Comparison of ENCODE assay signal across 8 mouse cellular contexts in genomic region chr2:165914298-165914697, GRCm38 (mm10). TPM values are rescaled to one million over a fixed set of nuclear protein-coding genes. Genes with fewer than 3 reads are reported as not detected.
DNase-seq lines count a peak whose midpoint lies in the region; ATAC-seq lines count a peak whose summit lies in the region.

No protein-coding gene starts in this region.

- no peaks in the 10 kb centered on the region for H3K9me3 ChIP-seq in heart, embryonic 14.5 days (ENCODE audit: control insufficient read depth, low read length)
- no peaks in the 10 kb centered on the region for H3K9me3 ChIP-seq in liver, embryonic 12.5 days (replicated peaks)
- H3K9me3 ChIP-seq in stomach, embryonic 15.5 days: no peaks in the 10 kb centered on the region

- no peaks in the 10 kb centered on the region for H3K36me3 ChIP-seq in heart, embryonic 14.5 days (ENCODE audit: control insufficient read depth, insufficient read depth, low read length)
- no peaks in the 10 kb centered on the region for H3K36me3 ChIP-seq in liver, embryonic 12.5 days
- H3K36me3 ChIP-seq in stomach, embryonic 15.5 days: no peaks in the 10 kb centered on the region

- WGBS in heart, embryonic 14.5 days: under 1% methylated on average over 11 of the region's 11 CpGs
- WGBS in liver, embryonic 12.5 days (ENCODE audit: insufficient replicate concordance): 22% methylated on average over 11 of the region's 11 CpGs
- 20% methylated on average over 11 of the region's 11 CpGs for WGBS in stomach, embryonic 15.5 days

- H3K4me3 ChIP-seq in brown adipose tissue, adult 24 weeks (ENCODE audit: insufficient read depth, low read depth, low read length): no peak overlapping the region
- no peak overlapping the region for H3K4me3 ChIP-seq in heart, embryonic 14.5 days (ENCODE audit: control insufficient read depth in 1 of 2, insufficient read depth in 1 of 2, low read depth in 1 of 2, low read length in 2 of 2)
- no peak overlapping the region for H3K4me3 ChIP-seq in liver, embryonic 12.5 days
- H3K4me3 ChIP-seq in stomach, embryonic 15.5 days (replicated peaks): no peak overlapping the region

- peak; percentile 76 for DNase-seq in CD4-positive helper T cell, adult 2 months (ENCODE audit: low read depth, low spot score)
- peak; percentile 90 for DNase-seq in fibroblast of lung, adult 2 months (ENCODE audit: low read depth)
- peak; percentile 95 for DNase-seq in kidney, postnatal 10 days
- peak; percentile 71 to 84 for DNase-seq in natural killer cell, adult 2 months (ENCODE audit: low spot score in 2 of 2)

- H3K27me3 ChIP-seq in heart, embryonic 14.5 days (ENCODE audit: control insufficient read depth, insufficient read depth, low read length): no peaks in the 10 kb centered on the region
- H3K27me3 ChIP-seq in liver, embryonic 12.5 days (replicated peaks): no peaks in the 10 kb centered on the region
- no peaks in the 10 kb centered on the region for H3K27me3 ChIP-seq in stomach, embryonic 15.5 days (replicated peaks)

- no peaks in the 10 kb centered on the region; the same call in 1 of the 2 replicates for H3K4me1 ChIP-seq in brown adipose tissue, adult 24 weeks (ENCODE audit: control insufficient read depth, insufficient read depth, insufficient read length, low read length)
- H3K4me1 ChIP-seq in heart, embryonic 14.5 days (ENCODE audit: control insufficient read depth in 2 of 2, insufficient read depth in 2 of 2, low read length in 2 of 2): peaks cover 7 to 10% of the 10 kb centered on the region in 2 experiments
- 0 out of 2 replicates have a peak, but pooled peaks cover 5% of the 10 kb centered on the region for H3K4me1 ChIP-seq in liver, embryonic 12.5 days
- H3K4me1 ChIP-seq in stomach, embryonic 15.5 days: peaks cover 6% of the 10 kb centered on the region; the same call in 1 of the 2 replicates

- peak overlapping the region; percentile 38; the same call in 1 of the 2 replicates for H3K9ac ChIP-seq in heart, embryonic 14.5 days (ENCODE audit: low read length)
- no peak overlapping the region for H3K9ac ChIP-seq in liver, embryonic 12.5 days
- no peak overlapping the region for H3K9ac ChIP-seq in stomach, embryonic 15.5 days

- ATAC-seq in heart, embryonic 14.5 days (ENCODE audit: insufficient number of reproducible peaks, insufficient read depth, low FRiP score, low read depth): peak; percentile 94
- ATAC-seq in liver, embryonic 12.5 days: peak; percentile 68
- peak; percentile 36; the same call in 1 of the 2 replicates for ATAC-seq in stomach, embryonic 15.5 days (ENCODE audit: insufficient read depth, low FRiP score, low read depth)

- H3K4me2 ChIP-seq in heart, embryonic 14.5 days (ENCODE audit: low read length): peak overlapping the region; percentile 20
- H3K4me2 ChIP-seq in liver, embryonic 12.5 days: no peak overlapping the region
- H3K4me2 ChIP-seq in stomach, embryonic 15.5 days: no peak overlapping the region

- 0 out of 2 replicates have a peak overlapping the region, but pooled peaks have one; percentile 15 for H3K27ac ChIP-seq in brown adipose tissue, adult 24 weeks (replicated peaks; ENCODE audit: low read depth, low read length)
- peak overlapping the region; percentile 86 to 94 for H3K27ac ChIP-seq in heart, embryonic 14.5 days (replicated peaks in 1 of 2; ENCODE audit: control insufficient read depth in 1 of 2, insufficient read depth in 1 of 2, low read depth in 2 of 2, low read length in 2 of 2)
- H3K27ac ChIP-seq in liver, embryonic 12.5 days: no peak overlapping the region
- peak overlapping the region; percentile 13; the same call in 1 of the 2 replicates for H3K27ac ChIP-seq in stomach, embryonic 15.5 days

RNA-seq across cellular contexts. Expression of gene Zmynd8, which starts 15.5 kb away (rescaled TPM):
- polyA plus RNA-seq in brown adipose tissue, adult 24 weeks (2012; ENCODE audit: insufficient read depth, insufficient read length, missing spikeins): 6.7 and 17.9 TPM in 2 replicates
- 35.9 and 38.0 TPM in 2 replicates for polyA plus RNA-seq in heart, embryonic 14.5 days (2014; fragmentation: Nextera tagmentation; extraction: Ambion mirVana)
- polyA plus RNA-seq in liver, embryonic 12.5 days (2016; fragmentation: Nextera tagmentation; extraction: Ambion mirVana): 35.7 and 38.5 TPM in 2 replicates
- 53.6 and 54.5 TPM in 2 replicates for polyA plus RNA-seq in stomach, embryonic 15.5 days (2015; fragmentation: Nextera tagmentation; extraction: Ambion mirVana)

Comparison
In these comparisons a context has a peak if more than half of its experiments do, and no peak if none do; other contexts are left out.
1. ATAC-seq: peak in every context shown above with its lines; median percentile 94 in heart, embryonic 14.5 days; 68 in liver, embryonic 12.5 days; 36 in stomach, embryonic 15.5 days.